Mouse (Mus musculus) right cerebral cortex, postnatal 10 days (tissue): ENCODE measurements around the gene Dnajc21.

ENCODE experiments used
- DNase-seq, 2 experiments: peaks; one replicate each; pipeline ENCODE4 v3.0.0; 2021; ENCODE audit warnings: low spot score in 2 of 2

Gene Dnajc21

GRCm38 (mm10) chr15:10436893-10437292, 33.4 kb downstream of the Dnajc21 start:
- DNase-seq, result no peak

GRCm38 (mm10) chr15:10426545-10427266, 43.6 kb downstream of the Dnajc21 start:
- no peak for DNase-seq

- no peak for DNase-seq
These were observed 44.2 kb downstream of the Dnajc21 start for GRCm38 (mm10) chr15:10426124-10426523.

DNA sequence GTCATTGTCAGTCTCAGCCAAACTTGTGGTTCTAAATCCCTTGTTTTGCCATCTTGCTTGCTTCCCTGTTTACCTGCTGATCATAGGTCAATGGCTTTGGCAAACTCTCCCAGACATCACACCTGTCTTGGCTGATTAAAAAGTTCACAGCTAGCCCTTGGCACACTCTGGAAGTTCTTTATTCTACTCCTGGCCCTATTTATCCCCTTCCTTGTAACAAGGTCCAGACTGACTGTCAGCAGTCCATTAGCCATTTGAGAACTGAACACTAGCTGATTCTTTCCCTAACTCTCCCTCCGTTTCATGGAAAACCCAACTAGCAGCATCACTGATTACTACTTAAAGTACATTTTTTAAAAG, 48.6 kb downstream of the Dnajc21 start:
- DNase-seq, result no peak

DNA sequence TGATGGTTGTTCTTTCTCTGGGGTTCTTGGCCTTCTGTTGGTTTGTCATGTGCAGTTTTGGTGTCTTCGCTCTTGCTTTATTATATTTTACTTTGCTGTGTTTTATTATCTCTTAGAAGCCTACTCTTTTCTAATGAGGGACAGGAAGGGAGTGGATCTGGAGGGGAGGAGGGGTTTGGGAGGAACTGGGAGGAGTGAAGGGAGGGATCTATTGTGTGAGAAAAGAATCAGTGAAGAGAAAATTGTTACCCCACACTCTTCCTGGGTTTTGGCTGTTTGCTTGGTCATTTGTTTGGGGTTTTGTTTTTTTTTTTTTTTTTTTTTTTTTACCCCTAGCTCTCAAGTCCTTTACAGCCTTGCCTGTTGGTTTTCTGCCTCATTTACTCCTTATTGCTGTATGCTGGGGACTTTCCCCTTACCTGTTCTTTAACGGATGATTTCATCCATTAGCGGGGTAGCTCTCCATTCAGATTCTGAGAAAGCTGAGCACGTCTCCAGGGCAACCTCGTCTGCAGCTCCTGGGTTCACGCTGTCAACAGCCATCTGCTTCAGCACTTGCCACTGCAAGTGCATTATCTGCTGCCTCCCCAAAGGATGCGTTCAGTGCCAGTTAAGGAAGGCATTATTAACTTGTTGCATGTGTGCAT, 49.1 kb downstream of the Dnajc21 start:
- DNase-seq, result no peak

- DNase-seq, result no peak
These were observed 56.7 kb downstream of the Dnajc21 start for GRCm38 (mm10) chr15:10413656-10414055.

DNA sequence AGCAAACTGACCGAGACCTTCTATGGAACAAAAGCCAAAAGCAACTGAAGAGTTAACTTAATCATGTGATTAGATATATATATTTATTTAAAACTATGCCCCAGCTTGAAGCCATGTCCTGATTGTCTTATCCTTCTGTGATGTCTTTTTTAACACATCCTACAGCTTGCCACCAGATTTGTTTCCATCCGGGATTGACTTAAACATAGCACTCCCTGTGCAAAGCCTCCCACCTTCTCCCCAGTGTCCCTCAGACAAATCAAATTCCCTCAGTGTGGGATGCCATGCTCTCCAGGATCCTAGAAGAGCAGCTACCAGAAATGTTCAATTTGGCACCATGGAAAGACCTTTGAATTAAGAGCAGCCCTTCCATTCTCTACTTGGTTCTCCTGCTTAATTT, 59.4 kb downstream of the Dnajc21 start:
- DNase-seq, result peak in 1 of 2 experiments; percentile 28

DNA sequence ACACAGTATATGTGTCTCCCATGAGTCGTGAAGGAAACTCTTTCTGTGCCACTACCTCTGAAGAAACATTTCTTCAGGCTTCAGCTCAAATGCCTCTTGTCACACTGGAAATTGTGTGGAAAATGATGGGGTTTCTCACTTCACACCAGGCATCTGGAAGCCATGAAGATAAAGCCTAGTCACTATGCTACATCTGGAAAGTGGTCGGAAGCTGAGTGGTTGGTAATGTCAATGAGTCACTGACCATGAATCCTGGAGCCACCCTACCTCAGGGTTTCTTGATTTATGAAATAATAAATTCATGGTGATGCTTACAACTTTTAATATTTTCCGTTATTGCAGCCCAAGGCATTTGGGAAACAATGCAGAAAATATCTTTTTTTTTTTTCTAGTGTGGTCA, 60.5 kb downstream of the Dnajc21 start:
- no peak for DNase-seq

GRCm38 (mm10) chr15:10400415-10400814, 69.9 kb downstream of the Dnajc21 start:
- DNase-seq, result no peak

DNA sequence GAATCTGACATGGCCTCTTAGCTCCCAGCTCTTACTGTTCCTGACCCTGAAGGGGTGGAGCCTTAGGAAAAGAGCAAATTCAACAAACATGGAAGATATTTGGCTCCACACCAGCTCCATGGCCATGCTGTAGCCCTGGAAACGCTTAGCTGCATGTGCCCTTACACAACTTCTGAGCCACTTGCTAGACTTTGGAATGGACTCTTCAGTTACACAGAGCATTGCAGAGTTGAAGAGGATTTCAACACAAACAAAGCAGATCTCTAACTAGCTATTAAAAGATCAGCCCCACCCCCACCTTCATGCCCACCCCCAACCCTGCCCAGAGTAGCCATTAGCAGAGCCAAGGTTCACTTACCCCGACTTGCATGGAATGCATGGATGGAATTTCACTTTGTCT, 70.5 kb downstream of the Dnajc21 start:
- DNase-seq, result no peak
